Mouse (Mus musculus) brain, embryonic 14.5 days (tissue): ENCODE measurements around the gene Olfr368.

Experiments
- CTCF ChIP-seq: fragments of 200-500 bp; IDR thresholded peaks from 2 replicates; pipeline ENCODE4 v1.5.1; 2012; ENCODE audit warnings: inconsistent platforms, mild to moderate bottlenecking, moderate library complexity, borderline replicate concordance; ENCODE audit not compliant: insufficient read depth, insufficient read length; ENCODE audit errors: extremely low read depth
- POLR2A ChIP-seq: fragments of 200-500 bp; IDR thresholded peaks from 2 replicates; pipeline ENCODE4 v1.6.1; 2012; ENCODE audit warnings: mild to moderate bottlenecking, inconsistent platforms, borderline replicate concordance; ENCODE audit not compliant: poor library complexity, insufficient read depth, insufficient read length, severe bottlenecking; ENCODE audit errors: extremely low read depth

DNA sequence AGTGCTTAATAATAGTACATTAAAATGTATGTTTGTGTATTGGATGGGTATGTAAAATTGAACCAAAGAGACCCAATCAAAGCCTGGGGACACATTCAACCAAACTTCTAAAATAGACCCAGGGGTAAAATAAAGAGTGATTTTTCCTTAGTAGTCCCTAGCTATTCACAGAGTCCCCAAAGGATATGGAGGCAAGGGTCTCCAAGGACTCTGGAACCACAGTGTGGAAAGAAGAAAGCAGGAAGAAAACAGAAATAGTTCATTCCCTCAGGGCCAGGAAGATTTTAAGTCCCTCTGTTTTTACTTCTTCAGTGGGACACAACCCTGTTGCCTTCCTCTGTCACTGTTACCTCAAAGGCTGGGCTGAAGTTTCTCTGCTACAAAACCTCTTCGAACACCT lies at the start of gene Olfr368:
- TF ChIP-seq CTCF (no peak), POLR2A (no peak)
